Mouse (Mus musculus) kidney, embryonic 16.5 days (tissue): Measurements from ENCODE around the gene Adss. TPM values are rescaled to one million over a fixed set of nuclear protein-coding genes. Genes with fewer than 3 reads are reported as not detected.
"Not testable (repeated sequence)": the region's sequence is repeated elsewhere in the genome, so short reads cannot be mapped to it uniquely, and the experiment has no call there.

Experiments used
- ATAC-seq: fragments of 200-750 bp; cut with Nextera tagmentation; 2 replicates; pipeline ENCODE4 v1.8.0; 2017; ENCODE audit warnings: moderate TSS enrichment; ENCODE audit not compliant: low FRiP score, low TSS enrichment
- H3K27ac ChIP-seq: fragments of 300-500 bp; sonication (generic); 2 replicates; pipeline ENCODE4 v1.5.1; 2014; ENCODE audit warnings: low read length
- H3K27me3 ChIP-seq: fragments of 300-500 bp; sonication (generic); 2 replicates; pipeline ENCODE4 v1.6.1; 2014; ENCODE audit warnings: low read length, control low read depth, mixed read lengths; ENCODE audit not compliant: insufficient read depth
- H3K36me3 ChIP-seq: fragments of 300-500 bp; sonication (generic); 2 replicates; pipeline ENCODE4 v1.6.1; 2014; ENCODE audit warnings: low read length, control low read depth, mixed read lengths; ENCODE audit not compliant: insufficient read depth
- H3K4me1 ChIP-seq: fragments of 300-500 bp; sonication (generic); 2 replicates; pipeline ENCODE4 v1.6.1; 2014; ENCODE audit warnings: low read length, control low read depth, mixed read lengths; ENCODE audit not compliant: insufficient read depth
- H3K4me2 ChIP-seq: fragments of 300-500 bp; sonication (generic); replicated peaks from 2 replicates; pipeline ENCODE4 v1.6.1; 2014; ENCODE audit warnings: low read depth, low read length
- H3K4me3 ChIP-seq: fragments of 300-500 bp; sonication (generic); 2 replicates; pipeline ENCODE4 v1.5.1; 2014; ENCODE audit warnings: mild to moderate bottlenecking, low read length
- H3K9ac ChIP-seq: fragments of 300-500 bp; sonication (generic); replicated peaks from 2 replicates; pipeline ENCODE4 v1.6.1; 2014; ENCODE audit warnings: low read length
- H3K9me3 ChIP-seq: fragments of 300-500 bp; sonication (generic); 2 replicates; pipeline ENCODE4 v1.6.1; 2016; ENCODE audit warnings: low read length, control low read depth
- WGBS: fragments of 180-500 bp; shearing (Covaris S2); extraction: QIAGEN DNeasy Blood & Tissue Kit; methylation state at CpG from one replicate; pipeline ENCODE4 v1.1.7; 2014; 5-methylcytosine and 5-hydroxymethylcytosine counted together
- polyA plus RNA-seq: library from polyadenylated mRNA; unstranded; fragments of >200 nt; fragmentation: Nextera tagmentation; extraction: Ambion mirVana; gene quantifications from 2 replicates; pipeline ENCODE4 v1.2.1, GENCODE M21; 2015

Gene Adss
- polyA plus RNA-seq, result 50.6 and 53.0 TPM in 2 replicates

DNA sequence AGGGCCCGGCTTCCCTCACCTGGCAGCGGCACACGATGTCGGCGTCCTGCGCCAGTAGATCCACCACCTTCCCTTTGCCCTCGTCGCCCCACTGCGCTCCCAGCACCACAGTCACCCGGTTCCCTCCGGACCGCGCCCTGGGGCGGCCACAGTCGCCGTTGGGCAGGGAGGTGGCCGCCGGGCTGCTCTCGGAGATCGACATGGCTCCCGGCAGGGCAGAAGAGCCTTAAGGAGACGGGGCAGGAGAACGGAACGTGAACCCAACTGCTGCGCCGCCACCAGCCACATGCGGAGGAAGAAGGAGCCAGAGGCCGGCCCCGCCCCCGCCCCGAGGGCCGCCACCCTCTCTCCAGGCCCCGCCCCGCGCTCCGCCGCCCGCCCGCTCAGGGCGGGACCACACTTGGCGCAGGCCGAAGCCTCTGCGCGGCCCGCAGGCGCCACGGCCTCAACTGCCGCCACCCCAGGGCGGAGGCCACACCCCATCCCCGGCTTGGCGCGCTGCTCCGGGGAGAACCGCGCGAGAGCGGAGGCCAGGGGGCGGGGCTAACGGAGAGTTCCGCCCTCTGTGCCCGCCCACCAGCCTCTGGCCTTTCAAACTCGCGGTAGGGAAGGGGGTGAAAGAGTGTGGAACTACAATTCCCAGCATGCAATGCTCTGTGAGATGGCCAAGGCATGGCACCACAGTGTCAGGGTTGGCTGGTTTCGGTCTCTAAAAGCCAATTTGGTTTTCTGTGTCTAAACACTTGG is at the start of gene Adss:
Gene Adss (minus strand): TSS at position 319 of the 747 bp plus-strand sequence.
- WGBS, result 0% methylated on average over 56 of the region's 64 CpGs
- peak within 1 kb of the TSS; percentile 98 for H3K4me3 ChIP-seq
- H3K4me1 ChIP-seq, result peaks cover 11% of the 10 kb centered on the region
- H3K27ac ChIP-seq, result peak within 1 kb of the TSS; percentile 98
- peak; percentile 100 for ATAC-seq
- H3K9me3 ChIP-seq, result no peaks in the 10 kb centered on the region
- peak within 1 kb of the TSS; percentile 96 for H3K9ac ChIP-seq
- no peaks in the 10 kb centered on the region for H3K27me3 ChIP-seq
- H3K36me3 ChIP-seq, result no peaks in the 10 kb centered on the region
- peak within 1 kb of the TSS; percentile 88 for H3K4me2 ChIP-seq

DNA sequence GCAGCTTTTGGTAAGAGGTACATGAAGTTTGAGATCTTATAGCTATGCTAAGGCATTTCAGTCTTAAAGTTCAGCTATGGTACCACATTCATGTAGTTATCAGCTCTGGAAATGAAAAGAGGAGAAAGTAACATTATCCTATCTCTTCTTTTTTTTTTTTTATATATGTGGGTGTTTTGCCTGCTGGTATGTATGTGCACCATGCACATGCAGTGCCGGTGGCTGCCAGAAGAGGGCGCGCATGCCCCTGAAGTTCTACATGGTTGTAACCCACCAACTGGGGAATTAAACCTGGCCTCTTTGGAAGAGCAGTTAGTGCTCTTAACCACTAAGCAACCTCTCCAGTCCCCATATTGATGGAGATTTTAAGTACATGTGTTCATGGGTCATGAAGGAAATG is 49.5 kb upstream of the Adss start:
- not testable (repeated sequence) for H3K4me3 ChIP-seq, H3K4me1 ChIP-seq, H3K27ac ChIP-seq, H3K9ac ChIP-seq, H3K36me3 ChIP-seq, ATAC-seq, H3K27me3 ChIP-seq, H3K9me3 ChIP-seq, H3K4me2 ChIP-seq
- WGBS, result 56% methylated on average over 3 of the region's 3 CpGs

DNA sequence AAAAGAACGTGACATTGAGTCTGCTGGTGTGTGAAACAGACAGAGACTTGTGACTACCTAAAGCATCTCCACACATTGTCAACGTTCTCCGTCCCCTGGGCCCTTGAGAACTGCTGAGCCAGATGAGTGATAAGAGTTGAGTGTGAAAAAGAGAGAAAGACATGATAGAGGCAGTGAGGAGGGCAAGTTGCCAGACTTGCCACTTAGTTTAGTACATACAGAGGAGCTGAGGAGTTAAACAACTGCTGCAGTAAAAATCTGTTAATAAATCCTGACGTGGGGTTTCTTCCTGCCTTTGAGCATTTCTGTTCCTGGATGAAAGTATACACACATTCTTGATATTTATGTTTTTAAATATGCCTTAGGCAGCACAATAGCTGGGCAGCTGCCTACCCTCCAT is 31.5 kb upstream of the Adss start:
- H3K27ac ChIP-seq, ATAC-seq, H3K9me3 ChIP-seq, H3K4me3 ChIP-seq, H3K4me1 ChIP-seq, H3K36me3 ChIP-seq, H3K4me2 ChIP-seq, H3K27me3 ChIP-seq, H3K9ac ChIP-seq: not testable (repeated sequence)
- 79% methylated on average over 4 of the region's 4 CpGs for WGBS

GRCm38 (mm10) chr1:177806772-177807171 is 10.5 kb upstream of the Adss start:
- not testable (repeated sequence) for H3K27ac ChIP-seq, H3K36me3 ChIP-seq, H3K27me3 ChIP-seq, ATAC-seq, H3K4me1 ChIP-seq, H3K9ac ChIP-seq, H3K4me2 ChIP-seq, H3K4me3 ChIP-seq, H3K9me3 ChIP-seq
- 40% methylated on average over 1 of the region's 1 CpGs for WGBS

- no peak overlapping the region for H3K27ac ChIP-seq
- no peak overlapping the region for H3K9ac ChIP-seq
- no peak for ATAC-seq
- H3K36me3 ChIP-seq, result no peaks in the 10 kb centered on the region
- H3K4me2 ChIP-seq, result no peak overlapping the region
- H3K27me3 ChIP-seq, result no peaks in the 10 kb centered on the region
- H3K4me3 ChIP-seq, result no peak overlapping the region
- no peaks in the 10 kb centered on the region for H3K4me1 ChIP-seq
- WGBS, result 85% methylated on average over 2 of the region's 2 CpGs
- no peaks in the 10 kb centered on the region for H3K9me3 ChIP-seq
Observed at GRCm38 (mm10) chr1:177803511-177803910, 7.2 kb upstream of the Adss start.

GRCm38 (mm10) chr1:177797151-177797755 is 942 bp upstream of the Adss start:
- Histone ChIP-seq H3K36me3 (no peaks in the 10 kb centered on the region), H3K4me1 (peaks cover 11% of the 10 kb centered on the region), H3K27me3 (no peaks in the 10 kb centered on the region), H3K9ac (no peak overlapping the region), H3K4me3 (no peak overlapping the region; the same call in 1 of the 2 replicates), H3K27ac (no peak overlapping the region), H3K4me2 (peak overlapping the region; percentile 88; the same call in 1 of the 2 replicates), H3K9me3 (no peaks in the 10 kb centered on the region)
- WGBS, result 64% methylated on average over 8 of the region's 8 CpGs
- no peak for ATAC-seq

- peaks cover 11% of the 10 kb centered on the region for H3K4me1 ChIP-seq
- peak overlapping the region; percentile 98 for H3K4me3 ChIP-seq
- peak overlapping the region; percentile 88 for H3K4me2 ChIP-seq
- no peaks in the 10 kb centered on the region for H3K27me3 ChIP-seq
- peak overlapping the region; percentile 96 for H3K9ac ChIP-seq
- H3K27ac ChIP-seq, result peak overlapping the region; percentile 98
- ATAC-seq, result no peak; the same call in 1 of the 2 replicates
- no peaks in the 10 kb centered on the region for H3K9me3 ChIP-seq
- no peaks in the 10 kb centered on the region for H3K36me3 ChIP-seq
- under 1% methylated on average over 41 of the region's 41 CpGs for WGBS
Observed at GRCm38 (mm10) chr1:177795421-177796192, 704 bp downstream of the Adss start.

DNA sequence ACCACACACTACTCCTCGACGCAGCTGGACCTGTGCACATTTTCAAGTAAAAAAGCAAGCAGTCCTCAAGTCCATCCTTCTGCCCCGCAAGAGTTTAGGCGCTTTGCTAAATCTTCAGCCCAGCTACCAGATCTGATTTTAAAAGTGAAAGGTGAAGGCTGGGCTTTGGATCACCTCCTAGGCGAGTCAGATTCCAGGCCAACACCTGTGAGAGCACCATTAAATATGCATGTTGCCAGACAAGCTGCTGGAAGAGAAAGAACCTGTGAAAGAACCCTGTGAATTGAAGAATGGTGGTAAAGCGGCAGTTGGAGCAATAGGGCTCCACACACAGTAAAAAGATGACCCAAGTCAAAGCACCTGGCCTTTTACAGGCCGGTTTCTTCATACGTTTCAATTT is 1.4 kb downstream of the Adss start:
- Histone ChIP-seq H3K9ac (peak overlapping the region; percentile 96), H3K9me3 (peaks cover 1% of the 10 kb centered on the region; the same call in 1 of the 2 replicates), H3K4me1 (peaks cover 11% of the 10 kb centered on the region), H3K4me3 (peak overlapping the region; percentile 98), H3K27me3 (no peaks in the 10 kb centered on the region), H3K27ac (peak overlapping the region; percentile 36; the same call in 1 of the 2 replicates), H3K36me3 (no peaks in the 10 kb centered on the region), H3K4me2 (peak overlapping the region; percentile 88)
- ATAC-seq, result no peak
- WGBS, result 7% methylated on average over 8 of the region's 8 CpGs

- no peak for ATAC-seq
- Histone ChIP-seq H3K4me1 (peaks cover 11% of the 10 kb centered on the region), H3K4me3 (no peak overlapping the region), H3K36me3 (no peaks in the 10 kb centered on the region), H3K9me3 (peaks cover 13% of the 10 kb centered on the region; the same call in 1 of the 2 replicates), H3K27ac (no peak overlapping the region), H3K27me3 (no peaks in the 10 kb centered on the region), H3K4me2 (no peak overlapping the region), H3K9ac (no peak overlapping the region)
- 81% methylated on average over 3 of the region's 3 CpGs for WGBS
Observed at GRCm38 (mm10) chr1:177792835-177793234, 3.5 kb downstream of the Adss start.
